15 mouse cellular contexts compared by ENCODE assay signal in genomic region chr9:77986153-77986795, GRCm38 (mm10).
A peak's percentile ranks its signal among the peaks of the same experiment; 100 is the strongest.
DNase-seq lines count a peak whose midpoint lies in the region; ATAC-seq and TF ChIP-seq lines count a peak whose summit lies in the region.
"Had no signal": no experiment of that assay in that cellular context is flagged by ENCODE, and none has a peak within 500 bp of the region (broad histone marks: within the 10 kb centered on the region; RNA-seq: fewer than 3 reads in every experiment).

No protein-coding gene starts in this region.

- H3K4me3 ChIP-seq in left cerebral cortex, adult 2 months = no peak overlapping the region
- no peak overlapping the region for H3K4me3 ChIP-seq in embryonic facial prominence, embryonic 14.5 days (ENCODE audit: low read depth, low read length)
- H3K4me3 ChIP-seq: stomach, embryonic 15.5 days had no signal

- no peaks in the 10 kb centered on the region for H3K9me3 ChIP-seq in embryonic facial prominence, embryonic 14.5 days (ENCODE audit: control insufficient read depth, low read length)
- H3K9me3 ChIP-seq: G1E; stomach, embryonic 15.5 days had no signal

- peak; percentile 27 to 35 for DNase-seq in cerebellum, postnatal 14 days
- no peak for DNase-seq in cerebellum, postnatal 36 days
- DNase-seq in left cerebral cortex, adult 2 months (ENCODE audit: extremely low spot score in 1 of 2, low spot score in 2 of 2) = no peak
- DNase-seq in left cerebral cortex, adult 18-20 months (ENCODE audit: low spot score in 2 of 2) = no peak
- DNase-seq in embryonic facial prominence, embryonic 14.5 days (ENCODE audit: low spot score) = peak; percentile 64
- DNase-seq in heart, postnatal 10 days = peak; percentile 77 to 82
- no peak for DNase-seq in lung, postnatal 4 days
- no peak for DNase-seq in embryo, embryonic 11 days
- DNase-seq: B cell, adult 2 months; right cerebral cortex, postnatal 25 days had no signal

- H3K4me1 ChIP-seq in embryonic facial prominence, embryonic 14.5 days (ENCODE audit: control insufficient read depth, insufficient read depth, low read length) = peaks cover 4% of the 10 kb centered on the region; the same call in 1 of the 2 replicates
- H3K4me1 ChIP-seq: stomach, embryonic 15.5 days had no signal

- 0 out of 2 replicates have a peak overlapping the region, but pooled peaks have one; percentile 21 for H3K27ac ChIP-seq in left cerebral cortex, adult 2 months
- no peak overlapping the region for H3K27ac ChIP-seq in embryonic facial prominence, embryonic 14.5 days (replicated peaks; ENCODE audit: low read depth, low read length)
- H3K27ac ChIP-seq: macrophage; stomach, embryonic 15.5 days had no signal

- peaks cover 27% of the 10 kb centered on the region for H3K36me3 ChIP-seq in embryonic facial prominence, embryonic 14.5 days (ENCODE audit: control insufficient read depth, insufficient read depth, low read length)
- H3K36me3 ChIP-seq: stomach, embryonic 15.5 days had no signal

- ATAC-seq in embryonic facial prominence, embryonic 14.5 days (ENCODE audit: low read depth) = no peak
- ATAC-seq: activated CD4-positive, CD25-positive, alpha-beta regulatory T cell, adult 4 months; intestine, postnatal 0 days had no signal

- 0 out of 2 replicates have a peak overlapping the region, but pooled peaks have one; percentile 5 for H3K9ac ChIP-seq in embryonic facial prominence, embryonic 14.5 days (ENCODE audit: low read depth, low read length)
- H3K9ac ChIP-seq: stomach, embryonic 15.5 days had no signal

- intact Hi-C loops in left cerebral cortex, adult 2 months (cut with DNase I) = no loop called here
- intact Hi-C loops in heart, postnatal 10 days (cut with DNase I) = no loop called here

- WGBS in embryonic facial prominence, embryonic 14.5 days = 66% methylated on average over 8 of the region's 8 CpGs

- H3K4me2 ChIP-seq in embryonic facial prominence, embryonic 14.5 days (ENCODE audit: low read depth, low read length) = no peak overlapping the region
- H3K4me2 ChIP-seq: stomach, embryonic 15.5 days had no signal

- no peak for TF ChIP-seq CTCF in left cerebral cortex, adult 2 months (IDR thresholded peaks at IDR 0.05)

- no peaks in the 10 kb centered on the region for H3K27me3 ChIP-seq in embryonic facial prominence, embryonic 14.5 days (replicated peaks; ENCODE audit: control insufficient read depth, insufficient read depth, low read length)
- H3K27me3 ChIP-seq: stomach, embryonic 15.5 days had no signal

Comparison
In these comparisons a context has a peak if more than half of its experiments do, and no peak if none do; other contexts are left out.
1. DNase-seq: peak in cerebellum, postnatal 14 days (2 of 2), embryonic facial prominence, embryonic 14.5 days (single experiment) and heart, postnatal 10 days (2 of 2); none in cerebellum, postnatal 36 days (0 of 2), left cerebral cortex, adult 2 months (0 of 2), left cerebral cortex, adult 18-20 months (0 of 2), lung, postnatal 4 days (0 of 2) and embryo, embryonic 11 days (single experiment).